Mouse (Mus musculus) thymus, postnatal 14 days (tissue): ENCODE measurements around the gene Rpl32.

Experiments used
- DNase-seq: peaks from one replicate; pipeline ENCODE4 v3.0.0; 2021

The Rpl32 gene

GRCm38 (mm10) chr6:115808488-115809231 lies at the start of gene Rpl32:
Gene Rpl32 (minus strand): TSS chr6:115808747.
- DNase-seq: peak; percentile 88

GRCm38 (mm10) chr6:115856361-115856745 lies 47.8 kb upstream of the Rpl32 start:
- no peak for DNase-seq

- DNase-seq: no peak
Measured at GRCm38 (mm10) chr6:115855733-115856360, 47.3 kb upstream of the Rpl32 start.

- DNase-seq: peak; percentile 49
Measured at GRCm38 (mm10) chr6:115854432-115854831, 45.9 kb upstream of the Rpl32 start.

- DNase-seq: no peak
Measured at GRCm38 (mm10) chr6:115853985-115854384, 45.4 kb upstream of the Rpl32 start.

- DNase-seq: peak; percentile 99
Measured at GRCm38 (mm10) chr6:115853091-115853813, 44.7 kb upstream of the Rpl32 start, which contains the start of the genes Mbd4 and Ift122. Gene Mbd4 (minus strand): TSS chr6:115853371. Gene Ift122 (plus strand): TSS chr6:115853470.

- peak; percentile 42 for DNase-seq
Measured at GRCm38 (mm10) chr6:115852446-115853090, 44.0 kb upstream of the Rpl32 start.

- no peak for DNase-seq
Measured at GRCm38 (mm10) chr6:115848598-115849304, 40.2 kb upstream of the Rpl32 start.

GRCm38 (mm10) chr6:115846640-115847411 lies 38.3 kb upstream of the Rpl32 start:
- DNase-seq: peak; percentile 82

- no peak for DNase-seq
Measured at GRCm38 (mm10) chr6:115845006-115845405, 36.5 kb upstream of the Rpl32 start.

GRCm38 (mm10) chr6:115838745-115839144 lies 30.2 kb upstream of the Rpl32 start:
- DNase-seq: no peak

- DNase-seq: peak; percentile 79
Measured at GRCm38 (mm10) chr6:115838161-115838597, 29.6 kb upstream of the Rpl32 start, which contains the start of gene Efcab12. Gene Efcab12 (minus strand): TSS chr6:115838412.

- DNase-seq: no peak
Measured at GRCm38 (mm10) chr6:115833861-115834260, 25.3 kb upstream of the Rpl32 start.

- DNase-seq: no peak
Measured at GRCm38 (mm10) chr6:115832152-115832850, 23.8 kb upstream of the Rpl32 start.

- DNase-seq: no peak
Measured at GRCm38 (mm10) chr6:115830779-115831601, 22.4 kb upstream of the Rpl32 start.

- peak; percentile 84 for DNase-seq
Measured at GRCm38 (mm10) chr6:115823850-115824464, 15.4 kb upstream of the Rpl32 start.

- no peak for DNase-seq
Measured at GRCm38 (mm10) chr6:115821216-115821993, 12.9 kb upstream of the Rpl32 start.

- DNase-seq: no peak
Measured at GRCm38 (mm10) chr6:115818129-115818528, 9.6 kb upstream of the Rpl32 start.

- DNase-seq: no peak
Measured at GRCm38 (mm10) chr6:115815041-115815440, 6.5 kb upstream of the Rpl32 start.
